ENCODE assay signal across 10 mouse cellular contexts in the genomic region with DNA sequence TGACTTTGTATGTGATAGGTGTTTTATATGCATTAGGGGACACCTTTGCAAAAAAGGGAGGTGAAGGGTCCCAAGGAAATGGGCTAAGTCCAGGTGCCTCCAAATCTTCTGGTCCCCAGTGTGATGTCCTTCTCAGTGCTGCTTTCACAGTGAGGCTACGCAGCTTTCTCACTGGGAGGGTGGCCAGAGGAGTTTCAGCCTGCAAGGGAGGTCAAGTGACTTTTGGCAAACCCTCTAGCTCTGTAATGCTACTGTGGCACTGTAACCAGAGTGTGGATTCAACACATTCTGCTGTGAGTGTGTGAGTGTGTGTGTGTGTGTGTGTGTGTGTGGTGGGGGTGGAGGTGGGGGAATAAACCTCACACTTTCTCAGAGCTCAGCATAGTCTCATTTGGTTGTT. TPM values are rescaled to one million over a fixed set of nuclear protein-coding genes. Genes with fewer than 3 reads are reported as not detected.
DNase-seq lines count a peak whose midpoint lies in the region; ATAC-seq and TF ChIP-seq lines count a peak whose summit lies in the region.
"Had no signal": no experiment of that assay in that cellular context is flagged by ENCODE, and none has a peak within 500 bp of the region (broad histone marks: within the 10 kb centered on the region; RNA-seq: fewer than 3 reads in every experiment).

No protein-coding gene starts in this region.

- no peaks in the 10 kb centered on the region for H3K9me3 ChIP-seq in kidney, embryonic 14.5 days (ENCODE audit: control insufficient read depth, low read length)
- no peaks in the 10 kb centered on the region for H3K9me3 ChIP-seq in stomach, postnatal 0 days (ENCODE audit: control insufficient read depth, low read length)
- H3K9me3 ChIP-seq: embryonic facial prominence, embryonic 13.5 days; liver, embryonic 13.5 days had no signal

- no peak overlapping the region for H3K4me2 ChIP-seq in kidney, embryonic 14.5 days (replicated peaks; ENCODE audit: low read depth, low read length)
- H3K4me2 ChIP-seq in stomach, postnatal 0 days (replicated peaks; ENCODE audit: low read depth) = no peak overlapping the region
- H3K4me2 ChIP-seq: embryonic facial prominence, embryonic 13.5 days; liver, embryonic 13.5 days had no signal

- 82% methylated on average over 1 of the region's 1 CpGs for WGBS in kidney, embryonic 14.5 days
- 45% methylated on average over 1 of the region's 1 CpGs for WGBS in stomach, postnatal 0 days

- no peak for TF ChIP-seq CTCF in stomach, postnatal 0 days (IDR thresholded peaks at IDR 0.05; ENCODE audit: low read depth)

- no peak overlapping the region for H3K9ac ChIP-seq in kidney, embryonic 14.5 days (ENCODE audit: low read depth, low read length)
- H3K9ac ChIP-seq in stomach, postnatal 0 days (ENCODE audit: low read length) = no peak overlapping the region
- H3K9ac ChIP-seq: embryonic facial prominence, embryonic 13.5 days; liver, embryonic 13.5 days had no signal

- DNase-seq in kidney, adult 9 months = peak; percentile 69
- peak; percentile 75 for DNase-seq in gastrocnemius, adult 18-20 months (ENCODE audit: low spot score)
- peak; percentile 84 to 85 for DNase-seq in heart, postnatal 10 days
- DNase-seq in lung, postnatal 10 days = peak; percentile 78
- DNase-seq in neural tube, embryonic 10.5 days (ENCODE audit: extremely low spot score, low spot score) = no peak
- no peak for DNase-seq in stomach, postnatal 0 days (ENCODE audit: low spot score)
- DNase-seq: cerebellum, adult 18-20 months; liver, embryonic 13.5 days had no signal

- H3K4me1 ChIP-seq in kidney, embryonic 14.5 days (ENCODE audit: control insufficient read depth, insufficient read depth, low read length) = peaks cover 14% of the 10 kb centered on the region; the same call in 1 of the 2 replicates
- no peaks in the 10 kb centered on the region for H3K4me1 ChIP-seq in stomach, postnatal 0 days (replicated peaks; ENCODE audit: control insufficient read depth, insufficient read depth)

- ATAC-seq in kidney, embryonic 14.5 days (ENCODE audit: low FRiP score, low TSS enrichment) = no peak
- ATAC-seq in stomach, postnatal 0 days (ENCODE audit: low FRiP score, low TSS enrichment) = no peak

- intact Hi-C loops in heart, postnatal 10 days (cut with DNase I) = no loop called here

- H3K27me3 ChIP-seq in kidney, embryonic 14.5 days (ENCODE audit: control insufficient read depth, insufficient read depth, low read length) = no peaks in the 10 kb centered on the region
- no peaks in the 10 kb centered on the region for H3K27me3 ChIP-seq in stomach, postnatal 0 days (ENCODE audit: control insufficient read depth, insufficient read depth, low read length)
- H3K27me3 ChIP-seq: embryonic facial prominence, embryonic 13.5 days; liver, embryonic 13.5 days had no signal

- TF ChIP-seq EP300 in stomach, postnatal 0 days (optimal IDR thresholded peaks at IDR 0.05) = no peak

- H3K27ac ChIP-seq in kidney, embryonic 14.5 days (ENCODE audit: low read depth, low read length) = no peak overlapping the region
- no peak overlapping the region for H3K27ac ChIP-seq in stomach, postnatal 0 days (replicated peaks)
- H3K27ac ChIP-seq: embryonic facial prominence, embryonic 13.5 days; liver, embryonic 13.5 days had no signal

- no peak overlapping the region for H3K4me3 ChIP-seq in kidney, embryonic 14.5 days (ENCODE audit: low read length)
- H3K4me3 ChIP-seq in stomach, postnatal 0 days (ENCODE audit: low read depth, low read length) = no peak overlapping the region
- H3K4me3 ChIP-seq: embryonic facial prominence, embryonic 13.5 days; liver, embryonic 13.5 days had no signal

- peaks cover 28% of the 10 kb centered on the region for H3K36me3 ChIP-seq in kidney, embryonic 14.5 days (ENCODE audit: control insufficient read depth, insufficient read depth, low read length)
- H3K36me3 ChIP-seq in stomach, postnatal 0 days (ENCODE audit: control insufficient read depth, insufficient read depth, low read length) = 0 out of 2 replicates have a peak, but pooled peaks cover 3% of the 10 kb centered on the region

RNA-seq across cellular contexts. Expression of a gene that starts 18.5 kb away (rescaled TPM):
- 14.6 and 32.4 TPM in 2 replicates for polyA plus RNA-seq in kidney, embryonic 14.5 days (2014; fragmentation: Nextera tagmentation; extraction: Ambion mirVana)
- total RNA-seq in gastrocnemius, adult 18-20 months (2021) = 10 to 100 TPM in 1 of 2 experiments, 1 to 10 TPM in 1; 9.1 to 10.7 TPM
- total RNA-seq in heart, postnatal 10 days (2021) = 10 to 100 TPM; 17.2 to 20.3 TPM
- polyA plus RNA-seq in stomach, postnatal 0 days (2015; fragmentation: Nextera tagmentation; extraction: Ambion mirVana) = 9.5 and 10.3 TPM in 2 replicates

Comparison
In these comparisons a context has a peak if more than half of its experiments do, and no peak if none do; other contexts are left out.
1. DNase-seq: peak in kidney, adult 9 months (single experiment), gastrocnemius, adult 18-20 months (single experiment), heart, postnatal 10 days (2 of 2) and lung, postnatal 10 days (single experiment); none in neural tube, embryonic 10.5 days (single experiment) and stomach, postnatal 0 days (single experiment).